Mouse (Mus musculus) G1E (cell line): ENCODE measurements around the gene Adam23. TPM values are rescaled to one million over a fixed set of nuclear protein-coding genes. Genes with fewer than 3 reads are reported as not detected.
"Not testable (repeated sequence)": the region's sequence is repeated elsewhere in the genome, so short reads cannot be mapped to it uniquely, and the experiment has no call there.

ENCODE experiments used
- ATAC-seq: 2 replicates; pipeline ENCODE4 v1.8.0; 2016; ENCODE audit warnings: mild to moderate bottlenecking; ENCODE audit not compliant: insufficient number of reproducible peaks, poor library complexity, low FRiP score, severe bottlenecking; ENCODE audit errors: extremely low read depth
- DNase-seq: peaks from one replicate; pipeline ENCODE4 v3.0.0; 2012; ENCODE audit warnings: low spot score
- H3K27me3 ChIP-seq: 2 replicates; pipeline ENCODE4 v1.6.1; 2012; ENCODE audit warnings: mild to moderate bottlenecking, low read length, inconsistent platforms; ENCODE audit not compliant: insufficient read depth
- H3K36me3 ChIP-seq: replicated peaks from 2 replicates; pipeline ENCODE3; 2012; ENCODE audit warnings: mild to moderate bottlenecking, inconsistent platforms
- H3K4me1 ChIP-seq: 2 replicates; pipeline ENCODE4 v1.6.1; 2012; ENCODE audit warnings: low read depth, low read length, inconsistent platforms, mixed read lengths; ENCODE audit not compliant: insufficient read depth
- H3K4me3 ChIP-seq: 2 replicates; pipeline ENCODE4 v1.5.1; 2012; ENCODE audit warnings: low read depth, mild to moderate bottlenecking, inconsistent platforms, low read length, moderate library complexity, mixed read lengths
- H3K9me3 ChIP-seq: replicated peaks from 2 replicates; pipeline ENCODE4 v1.6.1; 2012; ENCODE audit warnings: inconsistent platforms
- CTCF ChIP-seq: IDR thresholded peaks from 2 replicates; pipeline ENCODE4 v1.5.1; 2012; ENCODE audit warnings: low read depth, low read length, inconsistent platforms, mixed read lengths
- GATA1 ChIP-seq: IDR thresholded peaks from 2 replicates; pipeline ENCODE4 v1.6.1; 2012; ENCODE audit warnings: borderline replicate concordance, low read length, inconsistent platforms, mixed read lengths
- GATA2 ChIP-seq: IDR thresholded peaks from 2 replicates; pipeline ENCODE4 v1.6.1; 2012; ENCODE audit warnings: low read depth, low read length, inconsistent platforms, borderline replicate concordance
- POLR2AphosphoS5 ChIP-seq: IDR thresholded peaks from 2 replicates; pipeline ENCODE4 v1.6.1; 2012; ENCODE audit warnings: low read depth, low read length, inconsistent platforms; ENCODE audit not compliant: insufficient replicate concordance
- TAL1 ChIP-seq: conservative IDR thresholded peaks from 2 replicates; pipeline ENCODE4 v1.6.1; 2012; ENCODE audit warnings: low read depth, low read length, inconsistent platforms, mixed read lengths
- polyA plus RNA-seq: library from polyadenylated mRNA; stranded (reverse); fragments of >175 nt; gene quantifications from 2 replicates; pipeline ENCODE4 v1.2.3, GENCODE M21; 2012
- total RNA-seq, 2 experiments: library from RNA; stranded (forward) in 1 of 2; stranded (reverse) in 1 of 2; fragments of 200-1000 nt in 1 of 2; fragments of >200 nt in 1 of 2; fragmentation: Nextera tagmentation in 1 of 2; gene quantifications; 2 replicates each; pipeline ENCODE4 v1.2.3; 2014 to 2017

The Adam23 gene
- total and polyA plus RNA-seq, 3 experiments, result 0.33 TPM; not detected in 2

- H3K27me3 ChIP-seq, result no peaks in the 10 kb centered on the region
- no peaks in the 10 kb centered on the region for H3K9me3 ChIP-seq
- H3K4me3 ChIP-seq, result no peak overlapping the region
- no peak for TF ChIP-seq CTCF
- TF ChIP-seq TAL1, result no peak
- TF ChIP-seq POLR2AphosphoS5, result no peak
- no peak for TF ChIP-seq GATA1
- no peak for TF ChIP-seq GATA2
- H3K36me3 ChIP-seq, result no peaks in the 10 kb centered on the region
- no peaks in the 10 kb centered on the region; the same call in 1 of the 2 replicates for H3K4me1 ChIP-seq
- DNase-seq (peak; percentile 6), ATAC-seq (no peak)
Observed at GRCm38 (mm10) chr1:63614594-63614993, 168.9 kb downstream of the Adam23 start.

- Histone ChIP-seq H3K27me3 (no peaks in the 10 kb centered on the region), H3K9me3 (no peaks in the 10 kb centered on the region), H3K4me3 (no peak within 1 kb of the TSS), H3K4me1 (no peaks in the 10 kb centered on the region; the same call in 1 of the 2 replicates), H3K36me3 (no peaks in the 10 kb centered on the region)
- ATAC-seq (no peak), DNase-seq (no peak)
- TF ChIP-seq POLR2AphosphoS5 (no peak), CTCF (no peak), GATA1 (no peak), GATA2 (no peak), TAL1 (no peak)
Observed at GRCm38 (mm10) chr1:63615668-63616067, 170.0 kb downstream of the Adam23 start, which contains the start of gene Gm39653. TSS of gene Gm39653 (plus strand) at chr1:63615968.

GRCm38 (mm10) chr1:63628211-63628610 is 182.5 kb downstream of the Adam23 start:
- Histone ChIP-seq H3K9me3 (peaks cover 8% of the 10 kb centered on the region), H3K4me1 (no peaks in the 10 kb centered on the region; the same call in 1 of the 2 replicates), H3K4me3 (no peak overlapping the region), H3K27me3 (no peaks in the 10 kb centered on the region), H3K36me3 (no peaks in the 10 kb centered on the region)
- DNase-seq, result no peak
- ATAC-seq, result no peak
- TF ChIP-seq CTCF (no peak), POLR2AphosphoS5 (no peak), GATA1 (no peak), TAL1 (no peak), GATA2 (no peak)

- H3K9me3 ChIP-seq, ATAC-seq, H3K36me3 ChIP-seq, H3K27me3 ChIP-seq, H3K4me1 ChIP-seq, DNase-seq: not testable (repeated sequence)
- peak overlapping the region; percentile 28; the same call in 1 of the 2 replicates for H3K4me3 ChIP-seq
Observed at GRCm38 (mm10) chr1:63630390-63630789, 184.7 kb downstream of the Adam23 start.

- no peak for ATAC-seq
- Histone ChIP-seq H3K9me3 (no peaks in the 10 kb centered on the region), H3K27me3 (peaks cover under 1% of the 10 kb centered on the region; the same call in 1 of the 2 replicates), H3K4me1 (no peaks in the 10 kb centered on the region), H3K4me3 (no peak overlapping the region), H3K36me3 (no peaks in the 10 kb centered on the region)
- DNase-seq, result no peak
- TF ChIP-seq GATA2 (no peak), TAL1 (no peak), CTCF (no peak), GATA1 (no peak), POLR2AphosphoS5 (no peak)
Observed at GRCm38 (mm10) chr1:63639921-63640320, 194.2 kb downstream of the Adam23 start.

Other genes starting within 250 kb of the Adam23 start
- gene Gpr1, start 231.3 kb upstream of the Adam23 start, total RNA-seq (2014; fragmentation: Nextera tagmentation), result not detected in 2 replicates
- 0.16 and 0.29 TPM in 2 replicates for gene Gpr1, start 231.3 kb upstream of the Adam23 start, total RNA-seq (2017)
- gene Gpr1, start 231.3 kb upstream of the Adam23 start, polyA plus RNA-seq, result 0.02 TPM in 1 of 2 replicates, not detected in the other
- not detected in 2 replicates for gene Zdbf2, start 172.6 kb upstream of the Adam23 start, total RNA-seq (2014; fragmentation: Nextera tagmentation)
- gene Zdbf2, start 172.6 kb upstream of the Adam23 start, total RNA-seq (2017), result 0.06 and 0.11 TPM in 2 replicates
- gene Zdbf2, start 172.6 kb upstream of the Adam23 start, polyA plus RNA-seq, result not detected in 2 replicates
- not detected in 2 replicates for gene Gm39653, start 170.1 kb downstream of the Adam23 start, total RNA-seq (2014; fragmentation: Nextera tagmentation)
- gene Gm39653, start 170.1 kb downstream of the Adam23 start, total RNA-seq (2017), result not detected in 2 replicates
- gene Gm39653, start 170.1 kb downstream of the Adam23 start, polyA plus RNA-seq, result not detected in 2 replicates
- gene Dytn, start 241.0 kb downstream of the Adam23 start, total RNA-seq (2014; fragmentation: Nextera tagmentation), result not detected in 2 replicates
- gene Dytn, start 241.0 kb downstream of the Adam23 start, total RNA-seq (2017), result 0.12 and 0.33 TPM in 2 replicates
- not detected in 2 replicates for gene Dytn, start 241.0 kb downstream of the Adam23 start, polyA plus RNA-seq